Mouse (Mus musculus): ENCODE measurements around the gene Platr25.
"Not testable (repeated sequence)": the region's sequence is repeated elsewhere in the genome, so short reads cannot be mapped to it uniquely, and the experiment has no call there.

DNA sequence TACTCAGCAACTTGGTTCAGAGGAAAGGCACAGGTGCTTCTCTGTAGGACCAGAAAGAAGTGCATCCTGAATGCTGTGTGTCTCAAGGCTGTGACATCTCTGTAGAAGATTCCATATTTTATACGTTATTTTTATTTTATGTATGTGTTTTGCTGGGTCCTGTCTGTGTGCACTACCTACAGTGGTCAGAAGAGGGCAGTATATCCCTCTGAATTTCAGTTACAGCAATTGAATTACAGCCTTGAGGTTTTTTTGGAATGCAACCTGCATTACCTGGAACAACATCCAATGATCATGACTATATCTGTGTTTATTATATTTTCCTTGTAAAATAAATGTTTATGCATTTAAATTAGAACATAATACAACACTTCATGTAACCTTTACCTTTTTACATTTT, 133.4 kb downstream of the Platr25 start:
- TF ChIP-seq CTCF (IDR thresholded peaks at IDR 0.05): peak; percentile 71
- TF ChIP-seq POLR2A, EP300 (IDR thresholded peaks at IDR 0.05; ENCODE audit: insufficient read depth, low read depth, low read length): not testable (repeated sequence)
